Mouse (Mus musculus): Measurements from ENCODE around the gene 2310009B15Rik. TPM values are rescaled to one million over a fixed set of nuclear protein-coding genes. Genes with fewer than 3 reads are reported as not detected.

The 2310009B15Rik gene
- 10 to 100 TPM; 14.8 to 15.2 TPM for total RNA-seq (2021)
- long read RNA-seq, experiment 1, transcript 2310009B15Rik-201 (3 exons, 565 nt) = major isoform, 6 of 12 reads
- long read RNA-seq, experiment 1, partial matches to known transcripts = 0 of 12 reads
- long read RNA-seq, experiment 1, other reads (novel, unspliced or antisense) = 4 of 12 reads
- long read RNA-seq, experiment 2, transcript 2310009B15Rik-201 (3 exons, 565 nt) = major isoform, 7 of 13 reads
- long read RNA-seq, experiment 2, partial matches to known transcripts = 0 of 13 reads
- long read RNA-seq, experiment 2, other reads (novel, unspliced or antisense) = 5 of 13 reads

GRCm38 (mm10) chr1:138856101-138856950 is at the start of gene 2310009B15Rik:
Gene 2310009B15Rik, minus strand, starts transcription at chr1:138856852.
- peak; percentile 78 for DNase-seq (ENCODE audit: low spot score)

- DNase-seq (ENCODE audit: low spot score) = no peak
These were observed 49.6 kb upstream of the 2310009B15Rik start for GRCm38 (mm10) chr1:138906256-138906655.

GRCm38 (mm10) chr1:138905092-138905765 is 48.6 kb upstream of the 2310009B15Rik start:
- DNase-seq (ENCODE audit: low spot score) = no peak

- DNase-seq (ENCODE audit: low spot score) = no peak
These were observed 47.2 kb upstream of the 2310009B15Rik start for GRCm38 (mm10) chr1:138903894-138904293.

GRCm38 (mm10) chr1:138901431-138902117 is 44.9 kb upstream of the 2310009B15Rik start:
- no peak for DNase-seq (ENCODE audit: low spot score)

GRCm38 (mm10) chr1:138896088-138896487 is 39.4 kb upstream of the 2310009B15Rik start:
- no peak for DNase-seq (ENCODE audit: low spot score)

- no peak for DNase-seq (ENCODE audit: low spot score)
These were observed 21.0 kb upstream of the 2310009B15Rik start for GRCm38 (mm10) chr1:138877470-138878254.

- no peak for DNase-seq (ENCODE audit: low spot score)
These were observed 19.9 kb upstream of the 2310009B15Rik start for GRCm38 (mm10) chr1:138876371-138877045.

GRCm38 (mm10) chr1:138850823-138851222 is 5.8 kb downstream of the 2310009B15Rik start:
- DNase-seq (ENCODE audit: low spot score) = no peak

GRCm38 (mm10) chr1:138850161-138850539 is 6.5 kb downstream of the 2310009B15Rik start:
- DNase-seq (ENCODE audit: low spot score) = no peak

- no peak for DNase-seq (ENCODE audit: low spot score)
These were observed 7.0 kb downstream of the 2310009B15Rik start for GRCm38 (mm10) chr1:138849531-138850160.

- DNase-seq (ENCODE audit: low spot score) = no peak
These were observed 8.0 kb downstream of the 2310009B15Rik start, which contains the start of gene Lhx9 for GRCm38 (mm10) chr1:138848511-138849109. Gene Lhx9, minus strand, starts transcription at chr1:138848577.

- no peak for DNase-seq (ENCODE audit: low spot score)
These were observed 8.6 kb downstream of the 2310009B15Rik start for GRCm38 (mm10) chr1:138848026-138848425.

GRCm38 (mm10) chr1:138847146-138847545 is 9.5 kb downstream of the 2310009B15Rik start:
- no peak for DNase-seq (ENCODE audit: low spot score)

- no peak for DNase-seq (ENCODE audit: low spot score)
These were observed 10.1 kb downstream of the 2310009B15Rik start for GRCm38 (mm10) chr1:138846581-138846980.

- no peak for DNase-seq (ENCODE audit: low spot score)
These were observed 10.5 kb downstream of the 2310009B15Rik start for GRCm38 (mm10) chr1:138846131-138846530.

GRCm38 (mm10) chr1:138845481-138845880 is 11.2 kb downstream of the 2310009B15Rik start:
- DNase-seq (ENCODE audit: low spot score) = no peak

GRCm38 (mm10) chr1:138844166-138844565 is 12.5 kb downstream of the 2310009B15Rik start:
- no peak for DNase-seq (ENCODE audit: low spot score)

Measured in gastrocnemius, adult 18-20 months (tissue).